Mouse (Mus musculus): ENCODE measurements around the gene Mllt6. TPM values are rescaled to one million over a fixed set of nuclear protein-coding genes. Genes with fewer than 3 reads are reported as not detected.

Gene Mllt6
- total and polyA plus RNA-seq, 3 experiments: 24.3 to 55.6 (median 43.0) TPM

DNA sequence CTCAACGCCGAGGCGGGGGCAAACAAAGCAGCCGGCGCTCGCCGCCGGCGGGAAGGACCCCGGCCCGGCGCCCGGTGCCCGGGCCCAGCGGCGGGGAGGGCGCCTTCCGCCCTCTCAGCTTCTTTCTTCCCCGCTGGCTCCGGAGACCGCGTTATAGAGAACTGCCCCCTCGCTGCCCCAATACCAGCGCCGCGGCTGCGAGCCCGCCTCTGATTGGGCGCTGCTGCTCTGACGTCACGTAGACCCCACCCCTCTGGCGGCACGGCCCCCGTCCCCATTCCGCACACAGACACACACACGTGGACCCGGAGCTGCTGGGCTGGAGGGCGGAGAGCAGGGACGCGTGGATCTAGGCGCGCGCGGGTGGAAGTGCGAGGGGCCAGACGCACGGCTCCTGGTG is 33.6 kb upstream of the Mllt6 start, which contains the start of gene Epop:
TSS of gene Epop (minus strand) at position 127 of the 400 bp plus-strand sequence.
- peak; percentile 77 for DNase-seq (ENCODE audit: extremely low read depth)

DNA sequence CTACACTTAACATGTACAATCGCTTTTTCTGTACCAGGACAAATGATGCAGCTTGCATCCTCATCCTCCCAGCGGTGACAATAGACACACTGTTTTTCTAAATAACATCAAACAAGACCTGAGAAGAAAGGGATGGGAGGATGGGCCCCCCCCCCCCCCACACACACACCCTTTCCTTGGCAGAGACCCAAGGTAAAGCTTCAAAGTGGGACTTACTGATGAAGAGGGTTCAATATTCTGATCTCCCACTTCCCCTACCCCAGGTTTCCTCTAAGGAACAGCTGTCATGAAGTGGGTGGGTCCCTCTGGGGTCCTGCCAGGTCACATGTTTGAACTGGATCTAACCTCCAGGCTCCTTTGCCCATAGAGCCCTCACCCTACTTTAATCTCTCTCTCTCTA is 32.2 kb upstream of the Mllt6 start:
- Histone ChIP-seq H3K4me3 (replicated peaks in 1 of 3; ENCODE audit: low read depth in 2 of 3, low read length in 2 of 3, poor library complexity in 1 of 3) (no peak overlapping the region), H3K27ac (ENCODE audit: insufficient read depth, low read depth) (no peak overlapping the region), H3K79me2 (replicated peaks; ENCODE audit: control insufficient read depth, extremely low read depth, insufficient read depth, poor library complexity, severe bottlenecking) (no peaks in the 10 kb centered on the region), H3K4me1 (ENCODE audit: control insufficient read depth in 1 of 2, insufficient read depth in 2 of 2) (peaks cover 7 to 26% of the 10 kb centered on the region in 2 experiments; a peak in 3 of 4 replicates), H3K9ac (ENCODE audit: insufficient read depth, low read depth) (no peak overlapping the region), H3K9me3 (replicated peaks; ENCODE audit: low read length) (peaks cover 24% of the 10 kb centered on the region), H3K36me3 (replicated peaks in 1 of 2; ENCODE audit: control insufficient read depth in 1 of 2, insufficient read depth in 1 of 2, low read length in 1 of 2) (no peaks in the 10 kb centered on the region), H3K4me2 (ENCODE audit: insufficient read depth, low read depth, poor library complexity, severe bottlenecking) (no peak overlapping the region), H3K27me3 (replicated peaks) (peaks cover 30% of the 10 kb centered on the region)
- dilution Hi-C loops (cut with MboI; ENCODE audit: extremely low pct_ligation_motif_present, extremely low pct_unique_long_range_greater_than_20kb, low sequenced_read_pairs) (no loop called here), in situ Hi-C loops (cut with MboI; ENCODE audit: low pct_ligation_motif_present, low pct_unique_long_range_greater_than_20kb, low sequenced_read_pairs) (loop anchor here (5.0 kb wide), 2 partner anchors 36 to 66 kb away; no protein-coding TSS in a partner anchor)
- no peak for DNase-seq (ENCODE audit: extremely low read depth)
- TF ChIP-seq EP300 (IDR thresholded peaks at IDR 0.05; ENCODE audit: low read length) (no peak), ZKSCAN1 (IDR thresholded peaks at IDR 0.05; ENCODE audit: borderline replicate concordance, low read depth, low read length) (no peak), ZNF384 (IDR thresholded peaks at IDR 0.05; ENCODE audit: low read depth, low read length) (no peak), RCOR1 (conservative IDR thresholded peaks at IDR 0.05; ENCODE audit: low read depth, low read length) (no peak), HCFC1 (IDR thresholded peaks at IDR 0.05; ENCODE audit: low read depth, low read length) (no peak), MXI1 (IDR thresholded peaks at IDR 0.05; ENCODE audit: low read depth, low read length) (no peak), SMC3 (IDR thresholded peaks at IDR 0.05; ENCODE audit: low read depth, low read length) (no peak), ZMIZ1 (IDR thresholded peaks at IDR 0.05; ENCODE audit: low read depth, low read length) (no peak), ETS1 (conservative IDR thresholded peaks at IDR 0.05; ENCODE audit: low read depth, low read length) (no peak), POLR2AphosphoS2 (IDR thresholded peaks at IDR 0.05; ENCODE audit: low read depth, low read length) (no peak), TBP (conservative IDR thresholded peaks at IDR 0.05; ENCODE audit: low read depth, low read length) (no peak), E2F4 (IDR thresholded peaks at IDR 0.05; ENCODE audit: insufficient replicate concordance, low read depth, low read length) (no peak), ZC3H11A (IDR thresholded peaks at IDR 0.05; ENCODE audit: low read depth, low read length) (no peak), RAD21 (IDR thresholded peaks at IDR 0.05; ENCODE audit: low read depth, low read length) (no peak), TCF12 (IDR thresholded peaks at IDR 0.05; ENCODE audit: low read depth, low read length) (no peak), MYC (IDR thresholded peaks at IDR 0.05; ENCODE audit: low read depth, low read length) (no peak), JUN (IDR thresholded peaks at IDR 0.05; ENCODE audit: insufficient read depth, low read depth, low read length) (no peak), CTCF (conservative IDR thresholded peaks at IDR 0.05 in 1 of 2, IDR thresholded peaks at IDR 0.05 in 1 of 2; ENCODE audit: low read depth in 2 of 2, low read length in 2 of 2) (no peak), CHD1 (IDR thresholded peaks at IDR 0.05; ENCODE audit: low read depth, low read length) (no peak)

More for the DNA sequence above, 33.6 kb upstream of the Mllt6 start, which contains the start of gene Epop:
- Histone ChIP-seq H3K27ac (ENCODE audit: insufficient read depth, low read depth) (no peak within 1 kb of the TSS), H3K9ac (ENCODE audit: insufficient read depth, low read depth) (peak within 1 kb of the TSS; percentile 23; the same call in 1 of the 2 replicates), H3K4me2 (ENCODE audit: insufficient read depth, low read depth, poor library complexity, severe bottlenecking) (peak within 1 kb of the TSS; percentile 17; the same call in 1 of the 2 replicates), H3K9me3 (replicated peaks; ENCODE audit: low read length) (peaks cover 24% of the 10 kb centered on the region), H3K27me3 (replicated peaks) (peaks cover 44% of the 10 kb centered on the region), H3K36me3 (replicated peaks in 1 of 2; ENCODE audit: control insufficient read depth in 1 of 2, insufficient read depth in 1 of 2, low read length in 1 of 2) (no peaks in the 10 kb centered on the region), H3K4me3 (replicated peaks in 1 of 3; ENCODE audit: low read depth in 2 of 3, low read length in 2 of 3, poor library complexity in 1 of 3) (peak within 1 kb of the TSS; percentile 16 to 49 (median 29)), H3K4me1 (ENCODE audit: control insufficient read depth in 1 of 2, insufficient read depth in 2 of 2) (peaks cover 0 to 11% of the 10 kb centered on the region in 2 experiments; a peak in 2 of 4 replicates), H3K79me2 (replicated peaks; ENCODE audit: control insufficient read depth, extremely low read depth, insufficient read depth, poor library complexity, severe bottlenecking) (no peaks in the 10 kb centered on the region)
- in situ Hi-C loops (cut with MboI; ENCODE audit: low pct_ligation_motif_present, low pct_unique_long_range_greater_than_20kb, low sequenced_read_pairs) (no loop called here), dilution Hi-C loops (cut with MboI; ENCODE audit: extremely low pct_ligation_motif_present, extremely low pct_unique_long_range_greater_than_20kb, low sequenced_read_pairs) (no loop called here)
- TF ChIP-seq NELFE (IDR thresholded peaks at IDR 0.05; ENCODE audit: low read depth, low read length) (peak; percentile 62; the same call in 1 of the 2 replicates), TCF12 (IDR thresholded peaks at IDR 0.05; ENCODE audit: low read depth, low read length) (peak; percentile 48), UBTF (IDR thresholded peaks at IDR 0.05; ENCODE audit: low read depth, low read length) (no peak), SIN3A (IDR thresholded peaks at IDR 0.05; ENCODE audit: low read length) (peak; percentile 73), ELF1 (IDR thresholded peaks at IDR 0.05; ENCODE audit: low read depth, low read length) (peak; percentile 52), POLR2A (IDR thresholded peaks at IDR 0.05; ENCODE audit: low read depth, low read length) (peak; percentile 65), ZMIZ1 (IDR thresholded peaks at IDR 0.05; ENCODE audit: low read depth, low read length) (peak; percentile 63; the same call in 1 of the 2 replicates), MXI1 (IDR thresholded peaks at IDR 0.05; ENCODE audit: low read depth, low read length) (peak; percentile 95), MAZ (IDR thresholded peaks at IDR 0.05; ENCODE audit: low read depth, low read length) (no peak), MAX (IDR thresholded peaks at IDR 0.05; ENCODE audit: low read length) (peak; percentile 81), RAD21 (IDR thresholded peaks at IDR 0.05; ENCODE audit: low read depth, low read length) (no peak)
